Mouse (Mus musculus): ENCODE results near the gene Spata20. TPM values are rescaled to one million over a fixed set of nuclear protein-coding genes. Genes with fewer than 3 reads are reported as not detected.

The Spata20 gene
- polyA plus RNA-seq (2017; shearing (Covaris generic)): not detected

DNA sequence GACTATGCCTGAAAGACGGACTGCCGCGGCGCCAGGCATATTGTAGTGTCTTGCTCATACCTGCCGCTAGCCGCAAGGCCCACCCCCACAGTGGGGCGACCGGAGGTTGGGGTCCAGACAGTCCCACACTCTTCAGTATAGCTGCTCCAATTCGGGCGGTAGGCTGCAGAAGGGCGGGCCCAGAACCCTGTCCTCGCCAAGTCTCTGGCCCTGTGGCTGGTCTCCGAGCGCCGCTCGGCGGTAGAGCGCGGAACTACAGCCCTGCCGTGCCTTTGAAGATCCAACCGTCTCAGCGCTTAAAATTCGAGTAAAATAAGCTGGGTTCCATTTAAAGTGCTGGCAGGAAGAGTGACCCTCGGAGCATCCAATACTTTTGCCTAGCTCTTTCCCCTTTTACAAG is at the start of gene Spata20:
TSS of gene Spata20 (minus strand) at position 179 of the 400 bp plus-strand sequence.

GRCm38 (mm10) chr11:94521219-94521843 is 35.4 kb upstream of the Spata20 start, which contains the start of gene Mycbpap:
Mycbpap (minus strand) TSS chr11:94521742.

DNA sequence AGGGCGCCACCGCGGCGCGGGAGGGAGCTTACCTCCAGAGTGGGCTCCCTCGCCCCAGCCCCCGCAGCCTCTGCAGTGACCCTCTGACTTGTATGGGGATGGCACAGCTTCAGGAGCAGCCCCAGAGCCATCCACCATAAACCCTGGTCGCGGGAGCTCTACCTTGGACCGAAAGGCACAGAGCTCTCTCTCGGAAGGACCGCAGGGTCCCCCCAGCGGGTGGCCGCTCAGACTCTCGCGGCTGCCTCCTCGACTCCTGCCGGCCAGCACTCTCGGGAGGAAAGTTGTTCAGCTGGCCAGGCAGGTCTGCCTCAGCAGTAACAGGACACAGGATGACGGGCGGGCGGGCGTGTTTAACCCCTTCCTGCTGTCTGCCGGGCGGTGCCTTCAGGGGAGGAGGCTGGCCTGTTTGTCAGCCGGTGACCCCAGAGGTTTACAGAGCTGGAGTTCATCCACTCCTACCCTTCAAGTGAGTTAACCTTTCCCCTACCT is 13.7 kb upstream of the Spata20 start, which contains the start of gene Epn3:
TSS of gene Epn3 (minus strand) at position 314 of the 492 bp plus-strand sequence.

GRCm38 (mm10) chr11:94473707-94474543 is 12.1 kb downstream of the Spata20 start, which contains the start of gene Cacna1g:
Cacna1g (minus strand) TSS chr11:94474198.

Other genes starting within 250 kb of the Spata20 start
- 0.38 TPM for gene Wfikkn2, start 240.2 kb downstream of the Spata20 start, polyA plus RNA-seq (2017; shearing (Covaris generic))
- 0.37 TPM for gene Gm21885, start 204.3 kb downstream of the Spata20 start, polyA plus RNA-seq (2017; shearing (Covaris generic))
- gene Luc7l3, start 164.2 kb downstream of the Spata20 start, polyA plus RNA-seq (2017; shearing (Covaris generic)): 112 TPM
- 8.3 TPM for gene Ankrd40, start 158.2 kb downstream of the Spata20 start, polyA plus RNA-seq (2017; shearing (Covaris generic))
- 5.6 TPM for gene Abcc3, start 93.2 kb downstream of the Spata20 start, polyA plus RNA-seq (2017; shearing (Covaris generic))
- 0.10 TPM for gene Cacna1g, start 12.0 kb downstream of the Spata20 start, polyA plus RNA-seq (2017; shearing (Covaris generic))
- not detected for gene Epn3, start 13.8 kb upstream of the Spata20 start, polyA plus RNA-seq (2017; shearing (Covaris generic))
- gene Mycbpap, start 35.6 kb upstream of the Spata20 start, polyA plus RNA-seq (2017; shearing (Covaris generic)): not detected
- gene Rsad1, start 63.1 kb upstream of the Spata20 start, polyA plus RNA-seq (2017; shearing (Covaris generic)): 3.3 TPM
- gene Chad, start 78.9 kb upstream of the Spata20 start, polyA plus RNA-seq (2017; shearing (Covaris generic)): 0.60 TPM
- gene Acsf2, start 115.7 kb upstream of the Spata20 start, polyA plus RNA-seq (2017; shearing (Covaris generic)): 6.8 TPM
- 13.7 TPM for gene Lrrc59, start 143.6 kb upstream of the Spata20 start, polyA plus RNA-seq (2017; shearing (Covaris generic))
- gene Mrpl27, start 167.6 kb upstream of the Spata20 start, polyA plus RNA-seq (2017; shearing (Covaris generic)): 71.8 TPM
- 1.4 TPM for gene Eme1, start 167.8 kb upstream of the Spata20 start, polyA plus RNA-seq (2017; shearing (Covaris generic))
- gene Xylt2, start 191.3 kb upstream of the Spata20 start, polyA plus RNA-seq (2017; shearing (Covaris generic)): 18.9 TPM
- gene Gm11541, start 218.3 kb upstream of the Spata20 start, polyA plus RNA-seq (2017; shearing (Covaris generic)): not detected

Data from activated CD4-positive, CD25-positive, alpha-beta regulatory T cell, adult 9 weeks (primary cell).